Mouse (Mus musculus): ENCODE data around the gene Olfr767.
"Not testable (repeated sequence)": the region's sequence is repeated elsewhere in the genome, so short reads cannot be mapped to it uniquely, and the experiment has no call there.

Gene Olfr767

DNA sequence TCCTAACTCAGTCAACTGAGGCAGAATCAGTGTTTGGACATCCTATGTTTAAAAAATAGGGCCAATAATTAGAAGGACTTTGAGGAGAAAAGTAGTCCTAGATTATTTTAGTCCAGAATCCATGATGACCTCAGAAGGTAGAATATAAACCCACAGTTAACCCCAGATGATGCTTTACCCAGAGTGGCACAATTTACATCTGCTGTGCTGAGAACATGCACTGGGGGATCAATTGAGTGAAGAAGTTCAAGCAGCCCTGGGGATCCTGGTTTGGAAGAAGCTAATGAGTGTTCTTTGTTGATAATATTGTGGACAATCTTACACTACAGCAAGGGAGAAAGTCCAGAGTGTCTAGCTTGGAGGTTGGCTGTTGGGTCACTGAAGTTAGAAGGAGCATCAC lies at the start of gene Olfr767:
Gene Olfr767 (minus strand): TSS at position 101 of the 400 bp plus-strand sequence.
- in situ Hi-C loops (cut with MboI, MseI) = not testable (repeated sequence)

GRCm38 (mm10) chr10:129117761-129118160 lies 35.1 kb upstream of the Olfr767 start, which contains the start of gene Olfr769:
Olfr769 (minus strand) TSS chr10:129117861.
- in situ Hi-C loops (cut with MboI, MseI) = no loop called here

GRCm38 (mm10) chr10:129115146-129115545 lies 32.4 kb upstream of the Olfr767 start:
- in situ Hi-C loops (cut with MboI, MseI) = no loop called here

- in situ Hi-C loops (cut with MboI, MseI) = no loop called here
Observed at GRCm38 (mm10) chr10:129101231-129101630, 18.5 kb upstream of the Olfr767 start.

DNA sequence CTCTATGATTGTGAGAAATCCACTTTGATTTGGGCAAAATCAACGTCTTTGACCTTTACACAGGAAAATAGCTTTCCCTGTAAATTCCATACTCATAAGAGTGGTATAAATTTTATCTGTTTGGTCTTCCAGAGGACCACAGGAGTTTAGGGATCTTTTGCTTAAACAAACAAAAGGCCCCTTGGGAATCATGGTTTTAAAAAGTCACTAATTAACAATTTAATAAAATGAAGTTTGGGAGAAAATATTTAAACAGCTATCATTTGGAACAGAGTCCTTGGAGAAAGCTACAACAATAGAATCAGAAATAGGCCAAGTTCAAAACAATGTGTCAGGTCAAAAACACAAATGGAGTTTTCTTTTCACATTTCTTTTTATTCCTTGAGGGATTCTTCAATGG lies 16.6 kb upstream of the Olfr767 start, which contains the start of gene Olfr768:
Gene Olfr768 (minus strand): TSS at position 101 of the 400 bp plus-strand sequence.
- in situ Hi-C loops (cut with MboI, MseI) = no loop called here

DNA sequence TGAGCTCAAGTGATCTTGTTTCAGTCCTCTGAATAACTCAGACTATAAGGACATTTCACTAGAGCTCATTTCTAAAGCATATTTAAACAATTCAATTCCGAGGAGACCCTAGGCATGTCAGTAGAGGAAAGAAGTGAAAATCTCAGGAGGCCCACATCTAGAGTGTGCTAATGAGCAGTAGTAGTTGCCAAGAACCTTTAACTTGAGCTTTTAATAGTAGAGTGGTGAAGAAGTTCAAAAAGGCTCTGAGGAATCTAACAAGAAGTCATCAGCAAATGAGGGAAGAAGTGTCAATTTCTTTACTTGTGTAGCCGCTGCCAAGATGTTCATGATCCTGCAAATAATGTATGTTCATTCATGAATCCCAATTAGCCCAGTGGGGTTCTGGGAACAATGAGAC lies 13.8 kb downstream of the Olfr767 start, which contains the start of gene Olfr766-ps1:
Gene Olfr766-ps1 (minus strand): TSS at position 101 of the 400 bp plus-strand sequence.
- in situ Hi-C loops (cut with MboI, MseI) = no loop called here

GRCm38 (mm10) chr10:129049898-129050297 lies 32.8 kb downstream of the Olfr767 start, which contains the start of gene Olfr765:
Olfr765 (minus strand) TSS chr10:129049998.
- in situ Hi-C loops (cut with MboI, MseI) = loop anchor here in 1 of 2 experiments (25.0 kb wide), 1 partner anchor 912 kb away; the partner anchor contains the start of gene Olfr819

GRCm38 (mm10) chr10:129039796-129040195 lies 42.9 kb downstream of the Olfr767 start, which contains the start of gene Olfr764-ps1:
Olfr764-ps1 (minus strand) TSS chr10:129039896.
- in situ Hi-C loops (cut with MboI, MseI) = loop anchor here in 1 of 2 experiments (25.0 kb wide), 1 partner anchor 923 kb away; the partner anchor contains the start of gene Olfr819

DNA sequence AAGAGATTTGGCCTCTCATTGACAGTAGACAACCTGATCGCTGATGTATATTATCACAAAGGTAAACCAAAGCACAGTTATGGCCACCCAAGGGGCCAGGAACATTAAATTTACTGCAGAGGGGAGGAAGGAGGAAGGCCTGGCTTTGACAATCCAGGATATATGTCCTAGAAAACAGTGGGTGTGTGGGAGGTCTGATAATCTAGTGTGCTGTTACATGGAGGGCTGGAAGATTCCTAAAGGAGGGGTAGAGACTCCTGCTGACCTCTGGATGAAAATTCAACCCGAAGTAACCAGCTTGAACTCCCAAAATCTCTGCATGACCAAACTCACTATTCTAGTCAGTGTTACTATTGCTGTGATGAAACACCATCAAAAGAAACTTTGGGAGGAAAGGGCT lies 54.4 kb downstream of the Olfr767 start:
- in situ Hi-C loops (cut with MboI, MseI) = loop anchor here (5.0 to 25.0 kb wide), 2 partner anchors 934 to 1064 kb away; partner anchors contain the start of gene Olfr819 (in 1 of the 2)

DNA sequence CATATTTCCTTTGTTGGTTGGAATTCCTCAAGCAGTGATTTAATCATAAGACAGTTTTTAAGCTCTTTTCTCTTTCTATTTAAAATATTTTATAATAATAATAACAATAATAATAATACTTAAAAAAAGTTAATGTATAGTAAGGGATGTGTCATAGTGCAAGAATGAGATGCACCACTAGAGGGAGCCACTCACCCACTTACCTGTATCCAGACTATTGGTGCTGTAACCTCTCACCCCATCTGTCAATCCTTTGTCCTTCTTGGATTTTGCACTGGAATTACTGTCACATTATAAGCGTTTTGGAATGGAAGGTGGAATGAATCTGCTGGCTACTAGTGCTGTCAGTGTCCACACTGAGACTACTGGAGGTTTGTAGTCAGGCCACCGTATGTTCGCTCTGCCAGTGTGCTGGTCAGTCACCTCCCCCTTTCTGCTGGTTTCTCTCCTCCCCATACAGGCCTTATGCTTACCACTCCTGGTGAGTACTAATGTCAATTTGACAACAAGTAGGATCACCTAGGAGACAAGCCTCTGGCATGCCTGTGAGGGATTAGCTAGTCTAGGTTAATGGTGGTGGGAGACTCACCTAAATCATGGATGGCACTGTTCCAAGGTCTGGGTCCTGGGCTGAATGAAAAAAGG lies 56.6 kb downstream of the Olfr767 start:
- in situ Hi-C loops (cut with MboI, MseI) = loop anchor here (5.0 to 25.0 kb wide), 2 partner anchors 936 to 1066 kb away; partner anchors contain the start of gene Olfr819 (in 1 of the 2)
